Mouse (Mus musculus) 3T3-L1 (cell line): ENCODE results near the gene Qpct.
A peak's percentile ranks its signal among the peaks of the same experiment; 100 is the strongest.

Source experiments
- DNase-seq: peaks from one replicate; pipeline ENCODE4 v3.0.0-alpha.2; 2015; ENCODE audit warnings: low read depth, low spot score

Gene Qpct

GRCm38 (mm10) chr17:79051606-79052005, at the start of gene Qpct:
TSS of gene Qpct (plus strand) at chr17:79051906.
- DNase-seq = no peak

DNA sequence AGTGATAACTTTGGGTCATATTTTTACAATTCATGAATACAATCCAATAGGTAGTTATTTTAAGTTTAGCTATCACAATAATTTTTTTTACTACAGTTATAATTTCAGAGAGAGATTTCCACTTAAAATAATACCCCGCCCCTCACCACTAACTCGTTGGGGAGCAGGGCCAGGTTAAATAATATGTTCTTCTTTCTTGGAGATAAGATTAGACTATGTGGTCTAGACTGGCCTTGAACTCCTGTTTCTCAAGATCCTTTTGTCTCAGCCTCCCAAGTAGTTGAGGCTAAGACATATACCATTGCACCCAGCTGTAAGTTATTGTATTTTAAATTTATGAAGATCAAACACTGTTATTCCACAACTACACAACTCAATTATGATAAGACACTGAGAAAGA, 38.1 kb upstream of the Qpct start:
- DNase-seq = no peak

- DNase-seq = no peak
These were observed 36.6 kb upstream of the Qpct start for GRCm38 (mm10) chr17:79014911-79015685.

- no peak for DNase-seq
These were observed 35.9 kb upstream of the Qpct start for GRCm38 (mm10) chr17:79015831-79016230.

GRCm38 (mm10) chr17:79018422-79018821, 33.3 kb upstream of the Qpct start:
- DNase-seq = no peak

DNA sequence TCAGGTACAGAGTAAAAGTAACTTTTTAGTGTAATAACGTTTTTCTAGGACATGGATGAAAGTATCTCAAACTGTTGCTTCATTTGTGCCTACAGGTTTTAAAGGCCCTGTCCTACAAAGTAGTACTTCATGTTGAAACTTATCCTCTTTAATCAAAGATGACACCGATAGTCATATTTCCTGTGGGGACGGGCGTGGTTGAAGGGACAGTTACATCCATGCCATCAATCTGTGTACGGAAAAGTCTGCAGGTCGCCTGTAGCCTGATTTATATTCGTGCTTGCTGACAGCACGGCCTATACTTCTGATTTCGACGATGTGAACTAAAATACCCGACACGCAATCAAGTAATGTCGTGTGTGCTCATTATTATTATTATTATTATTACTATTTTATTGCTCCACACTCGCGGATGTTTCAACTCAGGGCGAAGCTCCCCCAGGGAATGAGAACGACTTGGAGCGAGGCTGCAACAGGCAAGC, 31.9 kb upstream of the Qpct start:
- DNase-seq = peak; percentile 55

DNA sequence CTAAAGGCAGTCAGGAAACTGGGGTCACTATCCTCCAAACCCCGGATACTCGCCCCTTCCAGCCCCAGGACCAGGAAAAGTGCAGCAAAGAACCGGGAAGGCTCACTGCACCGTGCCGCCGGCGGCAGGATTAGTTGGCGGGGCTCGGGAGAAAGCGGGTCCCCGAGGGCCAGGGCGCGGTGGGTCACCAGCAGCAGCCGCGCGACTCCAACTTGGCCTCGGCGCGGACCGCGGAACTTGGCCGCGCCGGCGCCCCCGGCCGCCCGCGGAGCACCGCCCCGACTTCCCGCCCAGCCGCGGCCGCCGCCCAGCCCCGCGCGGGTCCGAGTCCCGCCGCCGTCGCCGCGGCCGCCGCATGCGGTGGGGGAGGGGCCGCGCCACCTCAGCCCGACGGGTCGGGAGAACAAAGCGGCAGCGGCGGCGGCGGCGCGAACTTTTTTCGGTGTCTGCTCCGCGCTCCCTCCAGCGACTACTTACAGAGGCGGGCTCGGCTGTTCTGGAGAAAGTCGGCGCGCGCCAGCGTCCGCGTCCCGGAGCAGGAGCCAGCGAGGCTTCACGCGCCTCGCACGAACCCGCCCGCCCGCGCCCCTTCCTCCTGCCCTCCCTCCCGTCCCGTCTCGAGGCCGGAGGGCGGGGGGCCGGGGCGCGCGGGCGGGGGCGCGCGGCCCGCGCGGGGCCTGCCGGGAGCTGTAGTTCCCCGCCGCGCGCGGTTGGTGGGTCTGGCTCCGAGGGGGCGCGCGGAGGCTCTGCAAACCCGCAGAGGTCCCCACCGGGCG, 31.3 kb upstream of the Qpct start, which contains the start of gene Prkd3:
Gene Prkd3, minus strand, starts transcription at position 609 of the 776 bp plus-strand sequence.
- DNase-seq = peak; percentile 38

GRCm38 (mm10) chr17:79020984-79021335, 30.7 kb upstream of the Qpct start:
- DNase-seq = no peak

DNA sequence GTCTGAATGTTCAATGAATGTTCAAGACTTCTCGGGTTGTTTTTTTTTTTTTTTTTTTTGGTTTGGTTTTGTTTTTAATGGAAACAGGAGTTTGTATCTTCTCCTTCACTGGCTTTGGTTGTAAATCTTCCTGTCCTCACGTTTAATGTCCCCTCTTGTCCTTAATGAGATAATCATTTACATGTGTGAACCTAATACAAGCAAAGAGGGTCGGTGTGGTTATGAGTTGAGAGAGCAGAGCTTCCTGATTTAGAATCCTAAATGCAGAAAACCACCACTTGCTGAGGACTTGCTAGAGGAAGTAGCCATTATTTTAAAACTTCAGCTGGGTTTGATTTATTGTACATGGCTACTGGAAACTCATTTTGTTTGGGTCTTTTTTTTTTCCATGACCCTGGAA, 29.0 kb upstream of the Qpct start:
- DNase-seq = no peak

DNA sequence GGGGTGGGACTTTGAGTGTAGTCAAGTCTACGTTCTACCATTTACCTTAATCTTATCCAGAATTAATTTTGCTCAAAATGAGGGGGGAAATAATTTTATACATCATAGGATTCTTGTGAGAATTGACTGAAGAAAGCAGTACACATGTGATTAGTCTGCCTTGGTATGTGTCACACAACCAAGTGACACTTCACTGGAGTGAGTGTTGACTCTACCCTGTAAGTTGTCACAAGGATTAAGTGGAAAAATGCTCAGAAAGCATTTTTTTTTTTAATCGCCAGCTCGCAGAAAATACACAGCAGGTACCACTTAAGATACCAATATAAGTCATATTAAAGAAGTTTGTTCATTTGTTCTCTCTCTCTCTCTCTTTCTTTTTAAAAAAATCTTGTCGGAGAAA, 27.2 kb upstream of the Qpct start:
- no peak for DNase-seq

GRCm38 (mm10) chr17:79029226-79029625, 22.5 kb upstream of the Qpct start:
- DNase-seq = no peak

- no peak for DNase-seq
These were observed 20.1 kb upstream of the Qpct start for GRCm38 (mm10) chr17:79031569-79031968.

- no peak for DNase-seq
These were observed 18.9 kb upstream of the Qpct start for GRCm38 (mm10) chr17:79032782-79033181.

- no peak for DNase-seq
These were observed 12.0 kb upstream of the Qpct start for GRCm38 (mm10) chr17:79039660-79040059.

DNA sequence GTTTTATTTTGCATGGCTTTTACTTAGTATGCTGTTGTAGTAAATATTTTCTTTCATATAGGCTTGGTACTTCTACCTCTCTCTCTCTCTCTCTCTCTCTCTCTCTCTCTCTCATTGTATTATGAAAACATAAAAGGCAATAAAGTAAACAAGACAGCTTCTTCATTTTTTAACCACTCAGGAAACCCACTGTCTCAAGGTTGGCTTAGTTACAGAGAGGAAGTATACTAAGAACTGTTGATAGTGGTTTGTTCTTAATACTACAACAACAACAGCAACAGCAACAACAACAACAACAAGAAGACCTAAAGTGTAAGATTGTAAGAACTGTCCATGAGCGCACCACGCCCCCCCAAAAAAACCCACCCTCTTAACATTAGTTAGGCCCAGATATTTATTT, 8.0 kb upstream of the Qpct start:
- DNase-seq = no peak

- DNase-seq = no peak
These were observed 544 bp downstream of the Qpct start for GRCm38 (mm10) chr17:79052088-79052812.

DNA sequence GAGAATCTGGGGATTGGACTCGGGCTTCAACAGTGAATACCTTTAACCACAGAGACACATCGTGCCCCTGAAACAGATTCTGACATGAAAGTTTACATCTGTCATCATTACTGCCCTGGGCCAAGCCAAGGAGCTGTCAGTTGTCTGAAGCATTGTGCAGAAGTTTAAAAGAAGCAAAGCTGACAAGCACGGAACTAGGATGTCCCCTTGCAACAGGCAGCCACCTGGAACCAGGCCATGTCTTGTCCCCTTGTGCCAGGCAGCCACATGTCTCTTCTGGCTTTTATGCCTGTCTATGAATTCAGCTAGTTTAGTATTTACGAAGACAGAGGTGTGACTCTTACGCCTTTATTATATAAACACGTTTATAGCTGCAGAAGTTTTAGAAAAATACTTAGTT, 6.6 kb downstream of the Qpct start:
- DNase-seq = no peak

DNA sequence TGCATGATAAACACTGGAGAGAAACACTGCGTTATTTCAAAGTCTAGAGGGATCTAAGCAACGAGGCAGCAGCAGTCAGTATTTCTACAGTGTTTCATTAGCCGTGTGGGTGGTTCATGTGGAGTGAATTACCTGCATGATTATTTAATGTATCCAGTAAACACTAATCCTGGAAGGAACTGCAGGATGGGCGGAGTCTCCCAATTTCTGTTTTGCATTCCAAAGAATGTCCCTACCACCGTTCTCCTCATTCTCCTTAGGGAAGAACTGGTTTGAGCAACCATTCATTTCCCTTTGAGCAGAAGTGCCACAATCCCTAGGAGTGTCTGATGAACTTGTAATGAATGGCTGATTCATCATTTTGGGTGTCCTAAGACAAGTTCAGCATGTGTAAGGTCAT, 8.5 kb downstream of the Qpct start:
- DNase-seq = no peak

- peak; percentile 71 for DNase-seq
These were observed 12.5 kb downstream of the Qpct start for GRCm38 (mm10) chr17:79064250-79064649.

GRCm38 (mm10) chr17:79068581-79068980, 16.9 kb downstream of the Qpct start:
- DNase-seq = peak; percentile 57

- peak; percentile 81 for DNase-seq
These were observed 17.3 kb downstream of the Qpct start for GRCm38 (mm10) chr17:79069019-79069418.
